ENCODE assay signal across 11 mouse cellular contexts in genomic region chr13:29014827-29015604, GRCm38 (mm10).
A peak's percentile ranks its signal among the peaks of the same experiment; 100 is the strongest.
DNase-seq lines count a peak whose midpoint lies in the region; ATAC-seq and TF ChIP-seq lines count a peak whose summit lies in the region.
"Had no signal": no experiment of that assay in that cellular context is flagged by ENCODE, and none has a peak within 500 bp of the region (broad histone marks: within the 10 kb centered on the region; RNA-seq: fewer than 3 reads in every experiment).

No protein-coding gene starts in this region.

- TF ChIP-seq POLR2A in olfactory bulb, adult 2 months (IDR thresholded peaks at IDR 0.05; ENCODE audit: insufficient read depth, low read depth, low read length), result no peak

- peak; percentile 74 for ATAC-seq in hindbrain, postnatal 0 days
- no peak for ATAC-seq in kidney, embryonic 14.5 days (ENCODE audit: low FRiP score, low TSS enrichment)

- no peaks in the 10 kb centered on the region for H3K9me3 ChIP-seq in embryonic facial prominence, embryonic 10.5 days
- no peaks in the 10 kb centered on the region for H3K9me3 ChIP-seq in hindbrain, postnatal 0 days (ENCODE audit: low read length)
- no peaks in the 10 kb centered on the region for H3K9me3 ChIP-seq in kidney, embryonic 14.5 days (ENCODE audit: control insufficient read depth, low read length)
- H3K9me3 ChIP-seq: lung, embryonic 15.5 days had no signal

- H3K9ac ChIP-seq in hindbrain, postnatal 0 days (replicated peaks; ENCODE audit: low read length), result peak overlapping the region; percentile 51
- no peak overlapping the region for H3K9ac ChIP-seq in kidney, embryonic 14.5 days (ENCODE audit: low read depth, low read length)
- H3K9ac ChIP-seq: lung, embryonic 15.5 days had no signal

- no peaks in the 10 kb centered on the region for H3K36me3 ChIP-seq in embryonic facial prominence, embryonic 10.5 days (replicated peaks)
- H3K36me3 ChIP-seq in hindbrain, postnatal 0 days (ENCODE audit: insufficient read depth, low read length), result no peaks in the 10 kb centered on the region
- no peaks in the 10 kb centered on the region for H3K36me3 ChIP-seq in kidney, embryonic 14.5 days (ENCODE audit: control insufficient read depth, insufficient read depth, low read length)
- H3K36me3 ChIP-seq: lung, embryonic 15.5 days had no signal

- DNase-seq in left cerebral cortex, postnatal 25 days (ENCODE audit: low spot score in 2 of 2), result peak; percentile 29 to 30
- no peak for DNase-seq in left cerebral cortex, adult 11 months (ENCODE audit: low spot score)
- no peak for DNase-seq in embryonic facial prominence, embryonic 10.5 days (ENCODE audit: low spot score)
- DNase-seq in hindbrain, postnatal 0 days (ENCODE audit: low spot score), result peak; percentile 79
- DNase-seq in urinary bladder, postnatal 10 days (ENCODE audit: low spot score), result no peak
- DNase-seq in natural killer cell, adult 2 months (ENCODE audit: low spot score in 2 of 2), result no peak
- DNase-seq: heart, adult 11 months; kidney, adult 9 months had no signal

- peaks cover 11% of the 10 kb centered on the region; the same call in 1 of the 2 replicates for H3K27me3 ChIP-seq in embryonic facial prominence, embryonic 10.5 days (replicated peaks; ENCODE audit: low read depth, poor library complexity, severe bottlenecking)
- no peaks in the 10 kb centered on the region for H3K27me3 ChIP-seq in hindbrain, postnatal 0 days (ENCODE audit: insufficient read depth, low read length)
- no peaks in the 10 kb centered on the region for H3K27me3 ChIP-seq in kidney, embryonic 14.5 days (ENCODE audit: control insufficient read depth, insufficient read depth, low read length)
- H3K27me3 ChIP-seq: lung, embryonic 15.5 days had no signal

- H3K27ac ChIP-seq in embryonic facial prominence, embryonic 10.5 days (replicated peaks), result no peak overlapping the region
- H3K27ac ChIP-seq in hindbrain, postnatal 0 days, result peak overlapping the region; percentile 69
- H3K27ac ChIP-seq in olfactory bulb, adult 2 months (ENCODE audit: insufficient read depth, low read depth, low read length), result peak overlapping the region; percentile 49
- H3K27ac ChIP-seq in kidney, embryonic 14.5 days (ENCODE audit: low read depth, low read length), result no peak overlapping the region
- H3K27ac ChIP-seq: lung, embryonic 15.5 days had no signal

- peaks cover 13% of the 10 kb centered on the region for H3K4me1 ChIP-seq in embryonic facial prominence, embryonic 10.5 days
- no peaks in the 10 kb centered on the region; the same call in 1 of the 2 replicates for H3K4me1 ChIP-seq in hindbrain, postnatal 0 days (ENCODE audit: insufficient read depth, low read length)
- peaks cover 10% of the 10 kb centered on the region for H3K4me1 ChIP-seq in olfactory bulb, adult 2 months (ENCODE audit: control insufficient read depth, insufficient read depth, low read length)
- H3K4me1 ChIP-seq in kidney, embryonic 14.5 days (ENCODE audit: control insufficient read depth, insufficient read depth, low read length), result no peaks in the 10 kb centered on the region
- H3K4me1 ChIP-seq: lung, embryonic 15.5 days had no signal

- TF ChIP-seq CTCF in hindbrain, postnatal 0 days (IDR thresholded peaks at IDR 0.05; ENCODE audit: low read depth), result no peak
- no peak for TF ChIP-seq CTCF in olfactory bulb, adult 2 months (IDR thresholded peaks at IDR 0.05; ENCODE audit: insufficient read depth, low read depth, low read length)

- intact Hi-C loops in left cerebral cortex, postnatal 25 days (cut with DNase I), result loop anchor here (1.0 to 10.0 kb wide), 2 partner anchors 595 to 820 kb away; no protein-coding TSS in a partner anchor

- 43% methylated on average over 13 of the region's 13 CpGs for WGBS in embryonic facial prominence, embryonic 10.5 days
- 6% methylated on average over 13 of the region's 13 CpGs for WGBS in hindbrain, postnatal 0 days
- 21% methylated on average over 13 of the region's 13 CpGs for WGBS in olfactory bulb, adult 2 months
- 19% methylated on average over 13 of the region's 13 CpGs for whole genome bisulfite sequencing in kidney, embryonic 14.5 days

- H3K4me2 ChIP-seq in hindbrain, postnatal 0 days (ENCODE audit: low read depth, low read length), result peak overlapping the region; percentile 68
- no peak overlapping the region for H3K4me2 ChIP-seq in kidney, embryonic 14.5 days (replicated peaks; ENCODE audit: low read depth, low read length)

- H3K4me3 ChIP-seq in embryonic facial prominence, embryonic 10.5 days, result peak overlapping the region; percentile 21; the same call in 1 of the 2 replicates
- peak overlapping the region; percentile 39 for H3K4me3 ChIP-seq in hindbrain, postnatal 0 days (ENCODE audit: low read length)
- peak overlapping the region; percentile 14; the same call in 1 of the 2 replicates for H3K4me3 ChIP-seq in olfactory bulb, adult 2 months (ENCODE audit: insufficient read depth, low read depth, low read length)
- H3K4me3 ChIP-seq in kidney, embryonic 14.5 days (ENCODE audit: low read length), result no peak overlapping the region
- H3K4me3 ChIP-seq: lung, embryonic 15.5 days had no signal

Comparison
In these comparisons a context has a peak if more than half of its experiments do, and no peak if none do; other contexts are left out.
1. DNase-seq: peak in left cerebral cortex, postnatal 25 days (2 of 2) and hindbrain, postnatal 0 days (single experiment); none in left cerebral cortex, adult 11 months (single experiment), embryonic facial prominence, embryonic 10.5 days (single experiment), urinary bladder, postnatal 10 days (single experiment) and natural killer cell, adult 2 months (0 of 2).
2. H3K27ac ChIP-seq: peak in hindbrain, postnatal 0 days (single experiment) and olfactory bulb, adult 2 months (single experiment); none in embryonic facial prominence, embryonic 10.5 days (single experiment) and kidney, embryonic 14.5 days (single experiment).